Mouse (Mus musculus) midbrain, embryonic 12.5 days (tissue): ENCODE results near the gene Casq2. TPM values are rescaled to one million over a fixed set of nuclear protein-coding genes. Genes with fewer than 3 reads are reported as not detected.

Experiments
- ATAC-seq: fragments of 200-750 bp; cut with Nextera tagmentation; 2 replicates; pipeline ENCODE4 v1.8.0; 2017; ENCODE audit warnings: low read depth, moderate TSS enrichment, moderate library complexity; ENCODE audit not compliant: low FRiP score
- H3K27ac ChIP-seq: fragments of 300-500 bp; sonication (generic); replicated peaks from 2 replicates; pipeline ENCODE4 v1.5.1; 2016; ENCODE audit warnings: mild to moderate bottlenecking
- H3K27me3 ChIP-seq: fragments of 300-500 bp; sonication (generic); 2 replicates; pipeline ENCODE4 v1.6.1; 2016; ENCODE audit warnings: mild to moderate bottlenecking
- H3K36me3 ChIP-seq: fragments of 300-500 bp; sonication (generic); 2 replicates; pipeline ENCODE4 v1.6.1; 2016
- H3K4me1 ChIP-seq: fragments of 300-500 bp; sonication (generic); 2 replicates; pipeline ENCODE4 v1.6.1; 2016
- H3K4me2 ChIP-seq: fragments of 300-500 bp; sonication (generic); replicated peaks from 2 replicates; pipeline ENCODE4 v1.6.1; 2016; ENCODE audit warnings: mild to moderate bottlenecking, moderate library complexity
- H3K4me3 ChIP-seq: fragments of 300-500 bp; sonication (generic); 2 replicates; pipeline ENCODE4 v1.5.1; 2016; ENCODE audit warnings: mild to moderate bottlenecking
- H3K9ac ChIP-seq: fragments of 300-500 bp; sonication (generic); replicated peaks from 2 replicates; pipeline ENCODE4 v1.6.1; 2016; ENCODE audit warnings: mild to moderate bottlenecking, moderate library complexity
- H3K9me3 ChIP-seq: fragments of 300-500 bp; sonication (generic); 2 replicates; pipeline ENCODE4 v1.6.1; 2016; ENCODE audit warnings: mild to moderate bottlenecking
- WGBS: fragments of 180-500 bp; shearing (Covaris S2); methylation state at CpG from one replicate; pipeline ENCODE4 v1.1.7; 2016; 5-methylcytosine and 5-hydroxymethylcytosine counted together
- polyA plus RNA-seq: library from polyadenylated mRNA; unstranded; fragments of >200 nt; fragmentation: Nextera tagmentation; extraction: Ambion mirVana; gene quantifications from 2 replicates; pipeline ENCODE4 v1.2.1, GENCODE M21; 2016

The Casq2 gene
- polyA plus RNA-seq, 1 experiment from 2014 or later: 0.13 TPM

DNA sequence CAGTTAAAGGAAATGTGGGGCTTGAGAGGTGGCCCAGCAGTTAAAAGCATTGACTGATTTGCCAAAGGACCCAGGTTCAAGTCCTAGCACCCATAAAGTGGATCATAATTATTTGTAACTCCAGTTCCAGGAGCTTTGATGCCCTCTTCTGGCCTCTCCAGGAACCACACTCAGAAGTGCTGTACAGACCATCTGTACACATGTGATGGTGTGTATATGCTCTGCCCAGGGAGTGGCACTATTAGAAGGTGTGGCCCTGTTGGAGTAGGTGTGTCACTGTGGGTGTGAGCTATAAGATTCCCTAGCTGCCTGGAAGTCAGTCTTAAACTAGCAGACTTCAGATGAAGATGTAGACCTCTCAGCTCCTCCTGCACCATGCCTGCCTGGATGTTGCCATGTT is 34.7 kb downstream of the Casq2 start:
- no peak for ATAC-seq
- Histone ChIP-seq H3K4me2 (no peak overlapping the region), H3K27me3 (no peaks in the 10 kb centered on the region), H3K36me3 (no peaks in the 10 kb centered on the region), H3K9ac (no peak overlapping the region), H3K27ac (no peak overlapping the region), H3K4me1 (0 out of 2 replicates have a peak, but pooled peaks cover 3% of the 10 kb centered on the region), H3K4me3 (no peak overlapping the region), H3K9me3 (no peaks in the 10 kb centered on the region)

- Histone ChIP-seq H3K4me2 (no peak overlapping the region), H3K27me3 (no peaks in the 10 kb centered on the region), H3K4me1 (0 out of 2 replicates have a peak, but pooled peaks cover 5% of the 10 kb centered on the region), H3K9ac (no peak overlapping the region), H3K9me3 (no peaks in the 10 kb centered on the region), H3K36me3 (no peaks in the 10 kb centered on the region), H3K4me3 (no peak overlapping the region), H3K27ac (no peak overlapping the region)
- WGBS: 65% methylated on average over 7 of the region's 7 CpGs
- ATAC-seq: no peak
Measured at GRCm38 (mm10) chr3:102122046-102122445, 35.8 kb downstream of the Casq2 start.

DNA sequence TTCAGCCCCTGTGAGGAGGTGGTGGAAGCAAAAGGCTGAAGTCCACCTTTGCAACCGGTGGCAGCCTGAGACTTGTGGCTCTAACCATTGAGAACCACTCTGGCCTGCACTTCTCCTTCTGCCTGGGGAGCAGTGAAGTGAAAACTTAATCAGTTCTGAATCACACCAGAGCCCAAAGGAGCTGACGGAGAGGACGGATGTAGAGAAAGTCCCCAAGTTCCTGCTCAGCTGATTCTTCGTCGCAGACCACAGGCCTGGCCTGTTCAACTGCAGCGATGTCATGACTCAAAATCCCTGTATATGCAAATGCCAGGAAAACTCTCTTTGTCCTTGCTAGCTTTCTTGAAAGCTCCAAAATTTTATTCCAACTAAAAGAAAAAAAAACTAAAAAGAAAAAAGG is 37.4 kb downstream of the Casq2 start:
- Histone ChIP-seq H3K36me3 (no peaks in the 10 kb centered on the region), H3K4me3 (no peak overlapping the region), H3K4me2 (no peak overlapping the region), H3K4me1 (0 out of 2 replicates have a peak, but pooled peaks cover 5% of the 10 kb centered on the region), H3K9ac (no peak overlapping the region), H3K27me3 (no peaks in the 10 kb centered on the region), H3K9me3 (no peaks in the 10 kb centered on the region), H3K27ac (no peak overlapping the region)
- WGBS: 78% methylated on average over 6 of the region's 6 CpGs
- no peak for ATAC-seq

DNA sequence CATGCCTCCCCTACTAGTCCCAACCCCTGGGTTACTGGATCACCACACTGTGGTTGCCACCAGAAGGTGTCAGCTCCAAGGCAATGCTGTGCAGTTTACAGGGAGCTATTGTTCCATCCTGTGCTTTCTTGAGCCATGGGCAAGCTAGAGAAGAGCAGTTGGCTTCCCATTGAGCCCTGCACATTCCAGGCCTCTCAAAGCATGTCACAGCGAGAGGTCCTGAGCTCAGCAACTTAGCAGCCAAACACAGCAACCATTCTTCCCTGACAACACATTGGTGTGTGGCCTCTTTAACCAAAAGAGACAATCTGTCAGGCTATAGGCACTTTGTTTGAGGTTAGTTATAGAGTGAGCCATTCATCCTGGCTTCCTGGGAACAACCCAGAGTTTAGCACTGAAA is 39.3 kb downstream of the Casq2 start:
- Histone ChIP-seq H3K27ac (no peak overlapping the region), H3K27me3 (no peaks in the 10 kb centered on the region), H3K9ac (no peak overlapping the region), H3K4me1 (0 out of 2 replicates have a peak, but pooled peaks cover 5% of the 10 kb centered on the region), H3K36me3 (no peaks in the 10 kb centered on the region), H3K4me2 (no peak overlapping the region), H3K4me3 (no peak overlapping the region), H3K9me3 (no peaks in the 10 kb centered on the region)
- ATAC-seq: no peak
- 36% methylated on average over 1 of the region's 1 CpGs for WGBS

DNA sequence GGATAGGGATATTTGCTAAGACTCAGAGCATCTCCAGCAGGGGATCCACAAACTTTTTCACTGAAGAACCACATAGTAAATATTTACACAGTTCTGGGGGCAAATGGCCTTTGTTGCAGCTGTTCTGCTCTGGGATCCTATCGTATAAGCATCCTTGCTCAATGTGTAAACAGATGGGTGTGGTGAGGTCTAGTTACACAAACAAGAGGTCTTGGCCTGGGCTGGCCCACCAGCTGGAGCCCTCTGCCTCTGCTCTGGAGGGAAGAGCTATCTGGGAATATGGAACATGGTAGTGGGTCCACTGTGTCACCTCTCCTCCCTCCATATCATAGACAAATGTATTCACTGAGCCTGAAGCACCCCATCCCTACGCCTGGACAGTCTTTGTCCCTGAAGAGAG is 40.9 kb downstream of the Casq2 start:
- Histone ChIP-seq H3K4me3 (no peak overlapping the region), H3K27me3 (no peaks in the 10 kb centered on the region), H3K27ac (no peak overlapping the region), H3K4me1 (0 out of 2 replicates have a peak, but pooled peaks cover 5% of the 10 kb centered on the region), H3K36me3 (no peaks in the 10 kb centered on the region), H3K9ac (no peak overlapping the region), H3K4me2 (no peak overlapping the region), H3K9me3 (no peaks in the 10 kb centered on the region)
- no peak for ATAC-seq
- WGBS: 74% methylated on average over 2 of the region's 2 CpGs

GRCm38 (mm10) chr3:102128242-102128641 is 42.0 kb downstream of the Casq2 start:
- 0 out of 2 replicates have a peak, but pooled peaks cover 5% of the 10 kb centered on the region for H3K4me1 ChIP-seq
- H3K27me3 ChIP-seq: no peaks in the 10 kb centered on the region
- no peak overlapping the region for H3K27ac ChIP-seq
- H3K4me2 ChIP-seq: no peak overlapping the region
- H3K4me3 ChIP-seq: no peak overlapping the region
- H3K9ac ChIP-seq: no peak overlapping the region
- WGBS: 91% methylated on average over 2 of the region's 2 CpGs
- no peaks in the 10 kb centered on the region for H3K9me3 ChIP-seq
- ATAC-seq: no peak
- no peaks in the 10 kb centered on the region for H3K36me3 ChIP-seq

DNA sequence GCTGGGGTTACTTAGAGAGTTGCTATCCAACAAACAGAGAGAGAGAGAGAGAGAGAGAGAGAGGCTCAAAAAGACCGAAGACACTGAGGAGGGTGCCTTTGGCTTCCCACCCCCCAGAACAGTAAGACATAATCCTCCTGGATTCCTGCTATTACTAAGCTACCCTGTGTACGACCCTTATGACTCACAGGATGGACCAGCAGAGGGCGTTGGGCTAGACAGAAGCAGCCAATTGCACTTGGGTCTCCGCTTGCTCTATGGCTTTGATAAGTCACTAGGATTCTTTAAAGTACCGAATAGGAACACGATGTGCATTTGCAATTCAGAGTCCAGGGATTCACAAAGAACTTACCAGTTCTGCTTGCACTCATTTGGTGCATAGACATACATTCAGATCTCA is 44.3 kb downstream of the Casq2 start:
- no peak overlapping the region for H3K4me3 ChIP-seq
- no peak overlapping the region for H3K9ac ChIP-seq
- H3K4me2 ChIP-seq: no peak overlapping the region
- 51% methylated on average over 5 of the region's 6 CpGs for WGBS
- no peaks in the 10 kb centered on the region for H3K9me3 ChIP-seq
- no peaks in the 10 kb centered on the region for H3K36me3 ChIP-seq
- H3K27me3 ChIP-seq: no peaks in the 10 kb centered on the region
- no peak for ATAC-seq
- peaks cover 8% of the 10 kb centered on the region for H3K4me1 ChIP-seq
- H3K27ac ChIP-seq: no peak overlapping the region

- 74% methylated on average over 9 of the region's 9 CpGs for WGBS
- Histone ChIP-seq H3K36me3 (no peaks in the 10 kb centered on the region), H3K9ac (no peak overlapping the region), H3K4me1 (peaks cover 8% of the 10 kb centered on the region), H3K27ac (peak overlapping the region; percentile 32; the same call in 1 of the 2 replicates), H3K27me3 (peaks cover 7% of the 10 kb centered on the region), H3K4me2 (no peak overlapping the region), H3K4me3 (no peak overlapping the region), H3K9me3 (no peaks in the 10 kb centered on the region)
- ATAC-seq: peak; percentile 38; the same call in 1 of the 2 replicates
Measured at GRCm38 (mm10) chr3:102131627-102132324, 45.6 kb downstream of the Casq2 start.

- 27% methylated on average over 10 of the region's 10 CpGs for WGBS
- Histone ChIP-seq H3K4me1 (peaks cover 8% of the 10 kb centered on the region), H3K27ac (no peak overlapping the region), H3K4me2 (no peak overlapping the region), H3K9me3 (no peaks in the 10 kb centered on the region), H3K4me3 (no peak overlapping the region), H3K27me3 (peaks cover 38% of the 10 kb centered on the region), H3K9ac (no peak overlapping the region), H3K36me3 (no peaks in the 10 kb centered on the region)
- no peak for ATAC-seq
Measured at GRCm38 (mm10) chr3:102135389-102136113, 49.3 kb downstream of the Casq2 start.

DNA sequence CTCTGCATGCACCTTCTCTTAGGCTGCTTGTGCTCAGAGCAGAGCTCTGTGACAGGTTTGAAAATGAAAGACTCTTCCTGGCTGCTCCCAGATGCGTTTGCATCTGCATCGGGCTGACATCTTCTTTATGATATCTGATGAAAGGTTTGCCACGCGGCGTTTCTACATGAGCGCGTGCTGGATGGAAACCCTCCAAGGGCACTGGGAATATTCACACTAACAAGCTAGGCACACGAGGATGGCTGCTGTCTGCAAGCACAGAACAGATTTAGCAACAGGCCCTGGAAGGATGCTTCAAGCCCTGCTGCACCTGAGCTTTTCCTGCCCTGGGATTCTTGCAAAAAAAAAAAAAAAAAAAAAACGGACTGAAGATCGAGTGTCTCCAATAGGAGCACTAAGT is 50.9 kb downstream of the Casq2 start:
- Histone ChIP-seq H3K27ac (no peak overlapping the region), H3K4me3 (no peak overlapping the region), H3K27me3 (peaks cover 46% of the 10 kb centered on the region), H3K36me3 (no peaks in the 10 kb centered on the region), H3K4me1 (peaks cover 8% of the 10 kb centered on the region), H3K9me3 (no peaks in the 10 kb centered on the region), H3K9ac (no peak overlapping the region), H3K4me2 (no peak overlapping the region)
- ATAC-seq: no peak
- WGBS: 78% methylated on average over 10 of the region's 10 CpGs

DNA sequence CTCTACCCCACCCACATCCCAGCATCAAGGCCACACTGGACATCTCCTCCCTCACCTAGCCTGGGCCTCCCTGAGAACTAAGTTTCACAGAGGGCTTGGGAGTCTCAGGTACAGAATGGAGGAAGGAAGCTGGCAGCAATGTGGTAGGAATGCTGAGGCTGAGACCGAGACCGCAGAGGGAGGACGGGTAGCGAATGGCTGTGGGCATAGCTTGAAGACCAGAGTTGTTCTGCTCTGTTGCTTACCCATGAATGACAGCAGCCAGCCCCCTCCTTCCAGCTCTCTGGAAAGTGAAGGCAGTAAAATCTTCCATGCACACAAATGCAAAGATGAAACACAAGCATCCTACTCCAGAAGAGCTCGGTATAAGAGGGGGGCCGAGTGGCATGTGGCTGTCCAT is 52.7 kb downstream of the Casq2 start:
- Histone ChIP-seq H3K4me2 (no peak overlapping the region), H3K4me1 (peaks cover 8% of the 10 kb centered on the region), H3K27ac (no peak overlapping the region), H3K4me3 (no peak overlapping the region), H3K9me3 (no peaks in the 10 kb centered on the region), H3K9ac (no peak overlapping the region), H3K36me3 (no peaks in the 10 kb centered on the region), H3K27me3 (peaks cover 47% of the 10 kb centered on the region)
- WGBS: 57% methylated on average over 6 of the region's 6 CpGs
- ATAC-seq: peak; percentile 56; the same call in 1 of the 2 replicates

DNA sequence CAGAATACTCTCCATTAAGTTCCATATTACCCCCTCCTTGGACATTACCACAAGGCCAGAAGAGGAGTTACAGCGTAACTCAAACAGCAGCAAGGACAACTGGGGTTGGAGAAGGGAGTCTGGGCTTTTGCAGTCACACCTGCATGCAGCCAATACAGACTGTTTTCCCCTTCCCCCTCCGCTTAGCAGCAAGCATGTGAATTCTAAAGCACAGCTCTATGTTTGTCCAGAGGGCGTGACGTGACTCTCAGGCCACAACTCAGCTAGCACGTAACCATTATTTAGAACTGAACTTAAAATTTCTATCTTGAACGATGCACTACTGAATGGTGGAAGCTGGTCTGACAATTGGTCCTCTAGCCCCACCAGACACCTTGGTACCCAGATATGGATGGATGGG is 54.4 kb downstream of the Casq2 start:
- H3K9ac ChIP-seq: no peak overlapping the region
- no peaks in the 10 kb centered on the region for H3K36me3 ChIP-seq
- no peak overlapping the region for H3K27ac ChIP-seq
- H3K9me3 ChIP-seq: no peaks in the 10 kb centered on the region
- H3K4me1 ChIP-seq: peaks cover 7% of the 10 kb centered on the region
- no peak overlapping the region for H3K4me2 ChIP-seq
- ATAC-seq: no peak
- WGBS: 92% methylated on average over 6 of the region's 6 CpGs
- H3K4me3 ChIP-seq: no peak overlapping the region
- H3K27me3 ChIP-seq: peaks cover 60% of the 10 kb centered on the region
